Mouse (Mus musculus): Measurements from ENCODE around the gene Fyb. TPM values are rescaled to one million over a fixed set of nuclear protein-coding genes. Genes with fewer than 3 reads are reported as not detected.

Gene Fyb
- total RNA-seq, 1 experiment from 2014 or later: 132 TPM

- no peak for ATAC-seq (replicated peaks; ENCODE audit: low read depth, poor library complexity, severe bottlenecking)
Measured at GRCm38 (mm10) chr15:6591527-6591926, 68.9 kb downstream of the Fyb start.

- ATAC-seq (replicated peaks; ENCODE audit: low read depth, poor library complexity, severe bottlenecking): peak; percentile 49
Measured at GRCm38 (mm10) chr15:6592561-6593253, 70.1 kb downstream of the Fyb start.

- no peak for ATAC-seq (replicated peaks; ENCODE audit: low read depth, poor library complexity, severe bottlenecking)
Measured at GRCm38 (mm10) chr15:6593254-6593623, 70.6 kb downstream of the Fyb start.

- no peak for ATAC-seq (replicated peaks; ENCODE audit: low read depth, poor library complexity, severe bottlenecking)
Measured at GRCm38 (mm10) chr15:6598626-6599025, 76.0 kb downstream of the Fyb start.

- no peak for ATAC-seq (replicated peaks; ENCODE audit: low read depth, poor library complexity, severe bottlenecking)
Measured at GRCm38 (mm10) chr15:6600314-6600713, 77.7 kb downstream of the Fyb start.

- ATAC-seq (replicated peaks; ENCODE audit: low read depth, poor library complexity, severe bottlenecking): peak; percentile 87
Measured at GRCm38 (mm10) chr15:6601330-6601729, 78.7 kb downstream of the Fyb start.

GRCm38 (mm10) chr15:6602003-6602402, 79.3 kb downstream of the Fyb start:
- ATAC-seq (replicated peaks; ENCODE audit: low read depth, poor library complexity, severe bottlenecking): no peak

GRCm38 (mm10) chr15:6610703-6611102, 88.0 kb downstream of the Fyb start:
- ATAC-seq (replicated peaks; ENCODE audit: low read depth, poor library complexity, severe bottlenecking): no peak

GRCm38 (mm10) chr15:6612835-6613234, 90.2 kb downstream of the Fyb start:
- no peak for ATAC-seq (replicated peaks; ENCODE audit: low read depth, poor library complexity, severe bottlenecking)

- ATAC-seq (replicated peaks; ENCODE audit: low read depth, poor library complexity, severe bottlenecking): no peak
Measured at GRCm38 (mm10) chr15:6616382-6617149, 93.9 kb downstream of the Fyb start.

- no peak for ATAC-seq (replicated peaks; ENCODE audit: low read depth, poor library complexity, severe bottlenecking)
Measured at GRCm38 (mm10) chr15:6619558-6620316, 97.1 kb downstream of the Fyb start.

GRCm38 (mm10) chr15:6622512-6622911, 99.9 kb downstream of the Fyb start:
- peak; percentile 46 for ATAC-seq (replicated peaks; ENCODE audit: low read depth, poor library complexity, severe bottlenecking)

- peak; percentile 68 for ATAC-seq (replicated peaks; ENCODE audit: low read depth, poor library complexity, severe bottlenecking)
Measured at GRCm38 (mm10) chr15:6623529-6624228, 101.0 kb downstream of the Fyb start.

- peak; percentile 41 for ATAC-seq (replicated peaks; ENCODE audit: low read depth, poor library complexity, severe bottlenecking)
Measured at GRCm38 (mm10) chr15:6624365-6625182, 101.9 kb downstream of the Fyb start.

- ATAC-seq (replicated peaks; ENCODE audit: low read depth, poor library complexity, severe bottlenecking): peak; percentile 39; the same call in 1 of the 2 replicates
Measured at GRCm38 (mm10) chr15:6625607-6626033, 103.0 kb downstream of the Fyb start.

- no peak for ATAC-seq (replicated peaks; ENCODE audit: low read depth, poor library complexity, severe bottlenecking)
Measured at GRCm38 (mm10) chr15:6626123-6626522, 103.5 kb downstream of the Fyb start.

GRCm38 (mm10) chr15:6628431-6629077, 105.9 kb downstream of the Fyb start:
- no peak for ATAC-seq (replicated peaks; ENCODE audit: low read depth, poor library complexity, severe bottlenecking)

GRCm38 (mm10) chr15:6629174-6629573, 106.5 kb downstream of the Fyb start:
- ATAC-seq (replicated peaks; ENCODE audit: low read depth, poor library complexity, severe bottlenecking): no peak

GRCm38 (mm10) chr15:6635405-6635804, 112.8 kb downstream of the Fyb start:
- ATAC-seq (replicated peaks; ENCODE audit: low read depth, poor library complexity, severe bottlenecking): no peak

All from common myeloid progenitor, adult 5-6 weeks (primary cell).